Mouse (Mus musculus) T-helper 1 cell (primary cell): ENCODE data around the gene 4921536K21Rik.

ENCODE experiments used
- in situ Hi-C: fragments of 300-600 bp; cut with MboI, MseI; formaldehyde crosslinking; loops from one replicate; pipeline ENCODE4 v1.15.1; 2025; ENCODE audit warnings: high pct_unique_total_duplicates

4921536K21Rik gene

GRCm38 (mm10) chr11:3894406-3895281, at the start of gene 4921536K21Rik, which contains the start of gene Dusp18:
4921536K21Rik (minus strand) TSS chr11:3895098.
Dusp18 (plus strand) TSS chr11:3895240.
- in situ Hi-C loops: loop anchor here (10.0 kb wide), 1 partner anchor 690 kb away; the partner anchor contains the start of gene Eif4enif1

- in situ Hi-C loops: no loop called here
Observed at GRCm38 (mm10) chr11:3941371-3941770, 46.5 kb upstream of the 4921536K21Rik start.

- in situ Hi-C loops: no loop called here
Observed at GRCm38 (mm10) chr11:3937321-3937874, 42.5 kb upstream of the 4921536K21Rik start.

GRCm38 (mm10) chr11:3936318-3936717, 41.4 kb upstream of the 4921536K21Rik start:
- in situ Hi-C loops: no loop called here

- in situ Hi-C loops: no loop called here
Observed at GRCm38 (mm10) chr11:3935135-3935534, 40.2 kb upstream of the 4921536K21Rik start.

- in situ Hi-C loops: no loop called here
Observed at GRCm38 (mm10) chr11:3933756-3934285, 38.9 kb upstream of the 4921536K21Rik start.

- in situ Hi-C loops: no loop called here
Observed at GRCm38 (mm10) chr11:3931511-3932211, 36.8 kb upstream of the 4921536K21Rik start, which contains the start of gene Tcn2. Tcn2 (minus strand) TSS chr11:3932159.

GRCm38 (mm10) chr11:3930931-3931330, 36.0 kb upstream of the 4921536K21Rik start:
- in situ Hi-C loops: no loop called here

- in situ Hi-C loops: no loop called here
Observed at GRCm38 (mm10) chr11:3930019-3930418, 35.1 kb upstream of the 4921536K21Rik start.

GRCm38 (mm10) chr11:3925916-3926315, 31.0 kb upstream of the 4921536K21Rik start:
- in situ Hi-C loops: no loop called here

GRCm38 (mm10) chr11:3922731-3923130, 27.8 kb upstream of the 4921536K21Rik start:
- in situ Hi-C loops: no loop called here

GRCm38 (mm10) chr11:3922115-3922514, 27.2 kb upstream of the 4921536K21Rik start:
- in situ Hi-C loops: no loop called here

- in situ Hi-C loops: no loop called here
Observed at GRCm38 (mm10) chr11:3921281-3921850, 26.5 kb upstream of the 4921536K21Rik start.

GRCm38 (mm10) chr11:3920476-3920875, 25.6 kb upstream of the 4921536K21Rik start:
- in situ Hi-C loops: no loop called here

GRCm38 (mm10) chr11:3918738-3919137, 23.8 kb upstream of the 4921536K21Rik start:
- in situ Hi-C loops: no loop called here

GRCm38 (mm10) chr11:3914109-3914840, 19.4 kb upstream of the 4921536K21Rik start, which contains the start of gene Slc35e4:
Slc35e4 (minus strand) TSS chr11:3914664.
- in situ Hi-C loops: no loop called here

GRCm38 (mm10) chr11:3913316-3914108, 18.6 kb upstream of the 4921536K21Rik start:
- in situ Hi-C loops: no loop called here

GRCm38 (mm10) chr11:3912875-3913271, 18.0 kb upstream of the 4921536K21Rik start:
- in situ Hi-C loops: no loop called here

- in situ Hi-C loops: no loop called here
Observed at GRCm38 (mm10) chr11:3912100-3912874, 17.4 kb upstream of the 4921536K21Rik start.
